Mouse (Mus musculus): ENCODE data around the gene Myo15b. TPM values are rescaled to one million over a fixed set of nuclear protein-coding genes. Genes with fewer than 3 reads are reported as not detected.

Gene Myo15b
- polyA plus RNA-seq, 1 experiment = 12.1 TPM

DNA sequence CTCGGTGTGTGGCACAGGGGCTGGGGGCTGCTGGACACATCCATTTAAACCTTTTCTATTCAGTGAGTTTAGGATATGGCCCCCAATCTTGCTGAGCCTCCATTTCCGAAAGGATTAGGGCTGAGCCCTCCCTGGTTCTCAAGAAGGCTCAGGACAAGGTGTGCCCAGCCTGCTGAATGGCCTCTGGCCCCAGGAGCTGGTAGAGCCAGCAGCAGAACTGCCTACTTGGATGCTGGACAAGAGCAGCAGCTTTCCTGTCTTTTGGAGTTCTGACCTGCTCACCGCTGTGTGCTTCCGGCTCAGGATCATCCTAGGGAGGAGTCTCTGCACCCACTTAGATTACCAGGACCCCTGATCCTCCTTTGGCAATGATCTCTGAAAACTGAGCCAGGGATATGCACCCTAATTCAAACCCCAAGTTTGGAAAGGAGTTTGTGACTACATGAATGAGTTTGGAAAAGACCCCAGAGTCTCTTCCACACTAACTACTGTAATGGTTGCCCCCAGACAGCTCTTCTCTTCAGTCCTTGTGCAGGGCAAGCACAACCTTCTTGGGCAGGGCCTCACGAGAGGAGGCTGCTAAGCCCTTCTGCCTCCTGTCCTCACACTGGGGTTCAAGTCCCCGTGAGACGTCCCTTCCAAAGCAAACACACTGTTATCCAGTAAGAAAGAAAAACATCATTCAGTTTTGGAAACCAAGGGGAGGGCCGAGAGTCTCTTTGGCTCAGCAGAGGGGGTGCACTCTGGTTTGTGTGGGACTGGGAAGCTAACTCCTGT lies 42.5 kb downstream of the Myo15b start:
- Histone ChIP-seq H3K27ac (ENCODE audit: control insufficient read depth, insufficient read depth, low read depth, low read length) (no peak overlapping the region), H3K4me1 (ENCODE audit: control insufficient read depth, insufficient read depth, low read length) (peaks cover 2% of the 10 kb centered on the region)

DNA sequence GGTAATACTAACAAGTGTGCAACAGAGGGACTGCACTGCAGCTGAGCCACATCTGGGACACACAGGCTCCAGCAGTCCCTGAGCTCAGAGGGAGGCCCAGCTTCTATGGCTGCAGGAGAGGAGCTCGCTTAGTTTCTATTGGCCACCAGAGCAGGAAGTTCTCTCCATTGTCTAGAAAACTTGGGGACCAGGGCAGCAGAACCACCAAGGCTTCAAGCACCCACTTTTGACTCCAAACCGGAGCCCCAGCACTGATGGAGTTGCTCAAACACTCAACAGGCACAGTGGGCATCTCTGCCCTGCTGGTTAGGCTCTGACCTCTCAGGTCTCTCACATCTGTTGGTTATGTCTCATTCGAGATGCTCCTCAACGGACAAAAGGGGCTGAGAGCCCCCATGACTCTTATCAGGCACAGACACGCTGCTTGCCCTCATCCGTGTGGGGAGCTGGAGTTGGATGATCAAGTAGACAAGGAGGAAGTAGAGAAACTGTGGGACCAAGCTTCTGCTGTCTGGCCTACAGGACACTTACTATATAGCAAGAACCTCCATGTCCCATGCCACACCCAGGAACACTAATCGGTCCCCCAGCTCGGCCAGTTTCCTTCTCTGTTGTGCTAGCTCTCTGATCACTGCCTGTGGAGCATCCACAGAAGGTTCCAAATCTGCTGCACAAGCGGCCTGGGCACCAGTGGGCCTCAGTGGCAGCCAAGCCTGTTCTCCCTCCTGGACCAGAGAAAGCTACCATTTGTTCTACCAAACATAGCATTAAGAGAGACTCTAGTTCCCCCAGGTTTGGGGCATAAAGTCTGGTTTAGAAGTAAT lies 43.3 kb downstream of the Myo15b start:
- TF ChIP-seq CTCF (IDR thresholded peaks at IDR 0.05; ENCODE audit: control insufficient read depth, insufficient read depth, insufficient replicate concordance, low read depth, low read length) (no peak), POLR2A (IDR thresholded peaks at IDR 0.05; ENCODE audit: control insufficient read depth, low read depth, low read length) (no peak)
- H3K4me3 ChIP-seq (ENCODE audit: control insufficient read depth, low read depth, low read length) = no peak overlapping the region

More for the DNA sequence above, 42.5 kb downstream of the Myo15b start:
- no peak overlapping the region for H3K4me3 ChIP-seq (ENCODE audit: control insufficient read depth, low read depth, low read length)
- no peak for TF ChIP-seq CTCF (IDR thresholded peaks at IDR 0.05; ENCODE audit: control insufficient read depth, insufficient read depth, insufficient replicate concordance, low read depth, low read length)
- no peak for TF ChIP-seq POLR2A (IDR thresholded peaks at IDR 0.05; ENCODE audit: control insufficient read depth, low read depth, low read length)
- no peaks in the 10 kb centered on the region for H3K36me3 ChIP-seq (ENCODE audit: control insufficient read depth, insufficient read depth, low read length)
- H3K27me3 ChIP-seq (ENCODE audit: control insufficient read depth, insufficient read depth, low read length) = no peaks in the 10 kb centered on the region

DNA sequence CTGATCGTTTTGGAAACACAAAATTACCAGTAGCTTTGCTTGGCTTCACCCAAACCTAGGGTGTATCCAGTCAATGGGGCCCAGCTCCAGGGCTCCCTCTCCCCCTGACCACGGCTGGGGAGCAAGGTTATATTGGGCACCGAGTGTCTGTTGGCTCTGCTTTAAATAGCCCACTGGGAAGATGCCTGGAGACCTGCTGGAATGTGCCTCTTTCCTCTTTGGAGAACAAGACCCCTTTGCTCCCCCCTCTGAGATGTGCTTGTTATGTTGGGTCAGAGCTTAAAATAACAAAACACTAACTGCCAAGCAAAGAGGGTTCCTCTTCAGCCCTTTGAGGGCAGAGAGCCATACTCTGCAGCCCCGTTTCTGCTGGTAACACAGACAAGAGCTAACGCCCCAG lies 44.0 kb downstream of the Myo15b start:
- peaks cover 2% of the 10 kb centered on the region for H3K4me1 ChIP-seq (ENCODE audit: control insufficient read depth, insufficient read depth, low read length)
- H3K27me3 ChIP-seq (ENCODE audit: control insufficient read depth, insufficient read depth, low read length) = no peaks in the 10 kb centered on the region
- H3K27ac ChIP-seq (ENCODE audit: control insufficient read depth, insufficient read depth, low read depth, low read length) = no peak overlapping the region
- H3K36me3 ChIP-seq (ENCODE audit: control insufficient read depth, insufficient read depth, low read length) = no peaks in the 10 kb centered on the region
- H3K4me3 ChIP-seq (ENCODE audit: control insufficient read depth, low read depth, low read length) = no peak overlapping the region
- TF ChIP-seq CTCF (IDR thresholded peaks at IDR 0.05; ENCODE audit: control insufficient read depth, insufficient read depth, insufficient replicate concordance, low read depth, low read length) (no peak), POLR2A (IDR thresholded peaks at IDR 0.05; ENCODE audit: control insufficient read depth, low read depth, low read length) (no peak)

More for the DNA sequence above, 43.3 kb downstream of the Myo15b start:
- no peaks in the 10 kb centered on the region for H3K36me3 ChIP-seq (ENCODE audit: control insufficient read depth, insufficient read depth, low read length)
- H3K27me3 ChIP-seq (ENCODE audit: control insufficient read depth, insufficient read depth, low read length) = no peaks in the 10 kb centered on the region
- H3K27ac ChIP-seq (ENCODE audit: control insufficient read depth, insufficient read depth, low read depth, low read length) = no peak overlapping the region
- H3K4me1 ChIP-seq (ENCODE audit: control insufficient read depth, insufficient read depth, low read length) = peaks cover 2% of the 10 kb centered on the region

DNA sequence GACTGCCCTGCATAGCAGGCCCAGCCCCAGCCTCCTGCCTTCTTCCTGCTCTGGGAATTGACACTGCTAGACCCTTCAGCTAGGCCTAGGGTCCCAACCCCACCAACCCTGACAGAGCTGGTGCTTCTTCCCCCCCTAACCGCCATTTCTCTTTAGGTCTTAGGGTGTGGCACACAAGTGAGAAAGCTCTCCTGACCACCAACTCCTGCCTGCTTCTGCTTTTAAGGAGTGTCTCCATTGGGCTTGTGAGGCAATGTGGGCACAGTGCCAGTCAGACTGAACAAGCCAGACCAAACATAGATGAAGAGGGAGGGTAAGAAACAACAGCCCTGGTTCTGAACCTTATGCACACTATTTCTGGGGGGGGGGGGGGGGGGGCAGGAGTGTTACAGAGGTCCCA lies 44.6 kb downstream of the Myo15b start:
- peaks cover 2% of the 10 kb centered on the region for H3K4me1 ChIP-seq (ENCODE audit: control insufficient read depth, insufficient read depth, low read length)
- no peak for TF ChIP-seq POLR2A (IDR thresholded peaks at IDR 0.05; ENCODE audit: control insufficient read depth, low read depth, low read length)
- no peak for TF ChIP-seq CTCF (IDR thresholded peaks at IDR 0.05; ENCODE audit: control insufficient read depth, insufficient read depth, insufficient replicate concordance, low read depth, low read length)
- H3K4me3 ChIP-seq (ENCODE audit: control insufficient read depth, low read depth, low read length) = no peak overlapping the region
- H3K36me3 ChIP-seq (ENCODE audit: control insufficient read depth, insufficient read depth, low read length) = no peaks in the 10 kb centered on the region
- no peak overlapping the region for H3K27ac ChIP-seq (ENCODE audit: control insufficient read depth, insufficient read depth, low read depth, low read length)
- H3K27me3 ChIP-seq (ENCODE audit: control insufficient read depth, insufficient read depth, low read length) = no peaks in the 10 kb centered on the region

DNA sequence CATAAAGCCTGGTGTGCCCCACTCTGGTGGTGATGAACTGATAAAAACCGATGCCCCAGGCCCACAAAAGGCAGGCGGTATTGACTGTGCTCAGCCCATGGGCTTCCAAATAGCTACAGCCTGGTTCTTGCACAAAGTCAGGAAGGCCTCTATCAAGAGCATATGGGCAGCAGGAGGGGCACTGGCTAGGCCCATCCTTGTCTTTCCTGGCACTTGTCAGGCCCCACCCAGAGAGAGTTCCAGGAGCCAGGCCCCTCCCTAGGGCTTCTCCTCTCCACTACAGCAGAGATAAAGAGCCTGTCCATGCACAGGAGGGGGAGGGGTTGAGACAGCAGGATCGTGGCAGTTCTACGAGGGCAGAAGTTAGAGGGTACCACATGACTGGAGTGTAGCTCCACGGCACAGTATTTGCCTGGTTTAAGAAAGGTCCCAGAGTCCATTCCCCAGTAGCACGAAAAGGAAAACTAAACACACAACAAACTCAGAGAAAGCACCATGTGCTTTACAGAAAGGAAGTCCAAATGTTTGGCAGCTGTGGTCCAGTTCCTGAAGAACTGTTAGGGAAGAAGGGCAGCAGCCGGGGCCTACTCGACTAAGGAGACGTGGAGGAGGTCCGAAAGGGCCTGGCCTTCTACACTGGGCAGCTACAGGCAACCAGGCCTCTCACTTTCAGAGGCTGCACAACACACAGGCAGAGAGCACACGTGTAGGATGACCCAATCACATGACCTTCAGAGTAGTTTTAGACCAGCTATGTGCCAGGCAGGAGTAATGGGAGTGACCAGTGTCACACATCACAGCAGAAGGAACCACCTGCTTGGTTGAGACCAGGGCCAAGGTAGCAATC lies 45.4 kb downstream of the Myo15b start:
- TF ChIP-seq POLR2A (IDR thresholded peaks at IDR 0.05; ENCODE audit: control insufficient read depth, low read depth, low read length) (no peak), CTCF (IDR thresholded peaks at IDR 0.05; ENCODE audit: control insufficient read depth, insufficient read depth, insufficient replicate concordance, low read depth, low read length) (no peak)
- no peak overlapping the region for H3K27ac ChIP-seq (ENCODE audit: control insufficient read depth, insufficient read depth, low read depth, low read length)

DNA sequence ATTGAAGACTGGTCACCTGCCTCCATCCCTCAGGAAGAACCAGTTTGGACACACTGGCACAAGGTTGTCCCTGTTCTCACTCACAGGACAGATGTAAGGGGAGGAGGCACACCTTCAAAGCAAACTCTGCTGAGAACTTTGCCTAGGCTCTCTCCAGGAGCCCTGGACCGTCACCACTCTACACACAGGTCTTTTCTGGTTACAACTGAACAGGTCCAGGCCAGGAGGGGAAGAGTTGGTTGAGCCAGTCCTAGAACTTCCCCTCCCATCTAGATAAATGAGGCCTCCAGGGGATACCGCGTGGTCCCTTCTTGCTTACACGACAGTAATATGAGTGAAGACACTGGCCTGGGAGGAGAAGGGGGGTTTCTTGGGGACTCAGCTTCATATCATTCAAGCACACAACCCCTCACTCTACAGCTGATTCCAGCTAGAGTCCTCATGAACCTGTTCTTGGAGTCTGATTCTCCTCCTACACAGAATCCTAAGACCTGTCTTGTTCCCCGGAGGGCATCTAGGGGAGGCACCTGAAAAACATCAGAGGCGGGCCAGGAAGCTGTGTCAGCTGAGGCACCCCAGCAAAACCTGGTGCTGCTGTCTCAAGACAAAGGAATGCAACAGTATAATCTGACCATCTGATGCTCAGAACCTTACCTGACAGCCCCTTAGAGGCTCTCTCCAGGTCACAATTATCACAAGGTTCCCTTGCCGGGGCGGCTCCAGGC lies 46.2 kb downstream of the Myo15b start:
- H3K27ac ChIP-seq (ENCODE audit: control insufficient read depth, insufficient read depth, low read depth, low read length) = no peak overlapping the region

More for the DNA sequence above, 45.4 kb downstream of the Myo15b start:
- Histone ChIP-seq H3K27me3 (ENCODE audit: control insufficient read depth, insufficient read depth, low read length) (no peaks in the 10 kb centered on the region), H3K4me3 (ENCODE audit: control insufficient read depth, low read depth, low read length) (no peak overlapping the region), H3K36me3 (ENCODE audit: control insufficient read depth, insufficient read depth, low read length) (no peaks in the 10 kb centered on the region), H3K4me1 (ENCODE audit: control insufficient read depth, insufficient read depth, low read length) (peaks cover 2% of the 10 kb centered on the region)

More for the DNA sequence above, 46.2 kb downstream of the Myo15b start:
- Histone ChIP-seq H3K27me3 (ENCODE audit: control insufficient read depth, insufficient read depth, low read length) (no peaks in the 10 kb centered on the region), H3K4me1 (ENCODE audit: control insufficient read depth, insufficient read depth, low read length) (peaks cover 2% of the 10 kb centered on the region), H3K4me3 (ENCODE audit: control insufficient read depth, low read depth, low read length) (no peak overlapping the region), H3K36me3 (ENCODE audit: control insufficient read depth, insufficient read depth, low read length) (no peaks in the 10 kb centered on the region)
- TF ChIP-seq CTCF (IDR thresholded peaks at IDR 0.05; ENCODE audit: control insufficient read depth, insufficient read depth, insufficient replicate concordance, low read depth, low read length) (no peak), POLR2A (IDR thresholded peaks at IDR 0.05; ENCODE audit: control insufficient read depth, low read depth, low read length) (no peak)
